Mouse (Mus musculus) ES-Bruce4 (cell line): ENCODE measurements around the gene Odf4. TPM values are rescaled to one million over a fixed set of nuclear protein-coding genes. Genes with fewer than 3 reads are reported as not detected.

Experiments used
- H3K27ac ChIP-seq: 2 replicates; pipeline ENCODE4 v1.5.1; 2012; ENCODE audit warnings: low read length, inconsistent platforms; ENCODE audit not compliant: insufficient read depth
- H3K27me3 ChIP-seq: 2 replicates; pipeline ENCODE4 v1.6.1; 2012; ENCODE audit warnings: mild to moderate bottlenecking, low read length, inconsistent platforms; ENCODE audit not compliant: control insufficient read depth, poor library complexity, insufficient read depth, severe bottlenecking
- H3K36me3 ChIP-seq: 2 replicates; pipeline ENCODE4 v1.6.1; 2012; ENCODE audit warnings: inconsistent platforms, mild to moderate bottlenecking, low read length, moderate library complexity; ENCODE audit not compliant: control insufficient read depth, poor library complexity, insufficient read depth, severe bottlenecking
- H3K4me1 ChIP-seq: one replicate; pipeline ENCODE4 v1.8.1; 2011; ENCODE audit warnings: low read length; ENCODE audit not compliant: control insufficient read depth, insufficient read depth
- H3K4me3 ChIP-seq: 2 replicates; pipeline ENCODE4 v1.5.1; 2011; ENCODE audit warnings: low read depth, mild to moderate bottlenecking, low read length
- H3K9ac ChIP-seq: 2 replicates; pipeline ENCODE4 v1.6.1; 2012; ENCODE audit warnings: low read depth, mild to moderate bottlenecking, inconsistent platforms; ENCODE audit not compliant: poor library complexity, severe bottlenecking
- H3K9me3 ChIP-seq: replicated peaks from 2 replicates; pipeline ENCODE4 v1.6.1; 2012; ENCODE audit warnings: mild to moderate bottlenecking, low read length, inconsistent platforms; ENCODE audit not compliant: control insufficient read depth, poor library complexity, insufficient read depth, severe bottlenecking
- CTCF ChIP-seq: IDR thresholded peaks from one replicate; pipeline ENCODE4 v1.8.1; 2011; ENCODE audit warnings: low read depth, low read length
- EP300 ChIP-seq: IDR thresholded peaks from 2 replicates; pipeline ENCODE4 v1.6.1; 2011; ENCODE audit warnings: low read depth, low read length; ENCODE audit not compliant: insufficient read depth
- POLR2A ChIP-seq: IDR thresholded peaks from one replicate; pipeline ENCODE4 v1.8.1; 2011; ENCODE audit warnings: low read length; ENCODE audit not compliant: insufficient read depth
- polyA plus RNA-seq: library from polyadenylated mRNA; stranded (reverse); fragments of >200 nt; gene quantifications from 2 replicates; pipeline ENCODE4 v1.2.4, GENCODE M21; 2011; ENCODE audit warnings: low read depth; ENCODE audit not compliant: missing spikeins, insufficient read depth, insufficient read length

The Odf4 gene
- polyA plus RNA-seq, 1 experiment = not detected

GRCm38 (mm10) chr11:68906461-68906790 lies 20.5 kb downstream of the Odf4 start:
- TF ChIP-seq CTCF = no peak
- no peak for TF ChIP-seq EP300
- no peak for TF ChIP-seq POLR2A
- Histone ChIP-seq H3K36me3 (peaks cover 52% of the 10 kb centered on the region), H3K4me1 (no peaks in the 10 kb centered on the region), H3K9ac (no peak overlapping the region), H3K9me3 (no peaks in the 10 kb centered on the region), H3K27ac (no peak overlapping the region), H3K4me3 (no peak overlapping the region), H3K27me3 (no peaks in the 10 kb centered on the region)

- Histone ChIP-seq H3K4me3 (no peak overlapping the region), H3K27me3 (no peaks in the 10 kb centered on the region), H3K36me3 (peaks cover 52% of the 10 kb centered on the region), H3K4me1 (no peaks in the 10 kb centered on the region), H3K9me3 (no peaks in the 10 kb centered on the region), H3K27ac (no peak overlapping the region), H3K9ac (no peak overlapping the region)
- TF ChIP-seq EP300 (no peak), CTCF (no peak), POLR2A (no peak)
These were observed 21.0 kb downstream of the Odf4 start for GRCm38 (mm10) chr11:68905665-68906460.

GRCm38 (mm10) chr11:68905138-68905531 lies 21.7 kb downstream of the Odf4 start:
- Histone ChIP-seq H3K9me3 (no peaks in the 10 kb centered on the region), H3K36me3 (peaks cover 52% of the 10 kb centered on the region), H3K27me3 (no peaks in the 10 kb centered on the region), H3K9ac (peak overlapping the region; percentile 31; the same call in 1 of the 2 replicates), H3K4me3 (no peak overlapping the region), H3K4me1 (no peaks in the 10 kb centered on the region), H3K27ac (peak overlapping the region; percentile 56; the same call in 1 of the 2 replicates)
- TF ChIP-seq CTCF = no peak

- Histone ChIP-seq H3K4me3 (no peak overlapping the region), H3K27me3 (no peaks in the 10 kb centered on the region), H3K36me3 (peaks cover 52% of the 10 kb centered on the region), H3K27ac (peak overlapping the region; percentile 56; the same call in 1 of the 2 replicates), H3K9me3 (no peaks in the 10 kb centered on the region), H3K9ac (peak overlapping the region; percentile 96; the same call in 1 of the 2 replicates), H3K4me1 (no peaks in the 10 kb centered on the region)
- no peak for TF ChIP-seq POLR2A
- no peak for TF ChIP-seq CTCF
- no peak for TF ChIP-seq EP300
These were observed 22.3 kb downstream of the Odf4 start for GRCm38 (mm10) chr11:68904375-68905137.

GRCm38 (mm10) chr11:68903775-68904174 lies 23.1 kb downstream of the Odf4 start:
- TF ChIP-seq CTCF (no peak), EP300 (no peak), POLR2A (no peak)
- Histone ChIP-seq H3K27ac (peak overlapping the region; percentile 57), H3K9me3 (no peaks in the 10 kb centered on the region), H3K9ac (peak overlapping the region; percentile 96), H3K36me3 (peaks cover 52% of the 10 kb centered on the region), H3K4me1 (no peaks in the 10 kb centered on the region), H3K27me3 (no peaks in the 10 kb centered on the region), H3K4me3 (peak overlapping the region; percentile 14; the same call in 1 of the 2 replicates)

GRCm38 (mm10) chr11:68902823-68903222 lies 24.1 kb downstream of the Odf4 start:
- Histone ChIP-seq H3K9me3 (no peaks in the 10 kb centered on the region), H3K4me1 (no peaks in the 10 kb centered on the region), H3K27ac (peak overlapping the region; percentile 68), H3K36me3 (peaks cover 52% of the 10 kb centered on the region), H3K9ac (peak overlapping the region; percentile 96), H3K27me3 (no peaks in the 10 kb centered on the region), H3K4me3 (peak overlapping the region; percentile 62)
- TF ChIP-seq EP300 (no peak), POLR2A (no peak), CTCF (no peak)
